Mouse (Mus musculus) stomach, embryonic 16.5 days (tissue): Measurements from ENCODE around the gene Rptor. TPM values are rescaled to one million over a fixed set of nuclear protein-coding genes. Genes with fewer than 3 reads are reported as not detected.

Experiments
- ATAC-seq: fragments of 200-750 bp; cut with Nextera tagmentation; 2 replicates; pipeline ENCODE4 v1.8.0; 2017; ENCODE audit warnings: moderate number of reproducible peaks, moderate TSS enrichment; ENCODE audit not compliant: insufficient read depth, low FRiP score
- H3K27ac ChIP-seq: fragments of 300-500 bp; sonication (generic); 2 replicates; pipeline ENCODE4 v1.5.1; 2014; ENCODE audit warnings: low read length
- H3K27me3 ChIP-seq: fragments of 300-500 bp; sonication (generic); 2 replicates; pipeline ENCODE4 v1.6.1; 2014; ENCODE audit warnings: low read length, control low read depth, mixed read lengths; ENCODE audit not compliant: control insufficient read depth, insufficient read depth
- H3K36me3 ChIP-seq: fragments of 300-500 bp; sonication (generic); 2 replicates; pipeline ENCODE4 v1.6.1; 2014; ENCODE audit warnings: low read length; ENCODE audit not compliant: control insufficient read depth, insufficient read depth
- H3K4me1 ChIP-seq: fragments of 300-500 bp; sonication (generic); 2 replicates; pipeline ENCODE4 v1.6.1; 2014; ENCODE audit warnings: low read length, control low read depth, mixed read lengths; ENCODE audit not compliant: control insufficient read depth, insufficient read depth
- H3K4me2 ChIP-seq: fragments of 300-500 bp; sonication (generic); 2 replicates; pipeline ENCODE4 v1.6.1; 2014; ENCODE audit warnings: low read depth, low read length, mixed read lengths
- H3K4me3 ChIP-seq: fragments of 300-500 bp; sonication (generic); replicated peaks from 2 replicates; pipeline ENCODE4 v1.5.1; 2014; ENCODE audit warnings: mild to moderate bottlenecking, low read length
- H3K9ac ChIP-seq: fragments of 300-500 bp; sonication (generic); 2 replicates; pipeline ENCODE4 v1.6.1; 2014; ENCODE audit warnings: low read length
- H3K9me3 ChIP-seq: fragments of 300-500 bp; sonication (generic); replicated peaks from 2 replicates; pipeline ENCODE4 v1.6.1; 2016; ENCODE audit warnings: low read length, control low read depth; ENCODE audit not compliant: control insufficient read depth
- WGBS: fragments of 180-500 bp; shearing (Covaris S2); extraction: QIAGEN DNeasy Blood & Tissue Kit; methylation state at CpG from one replicate; pipeline ENCODE4 v1.1.7; 2014; 5-methylcytosine and 5-hydroxymethylcytosine counted together
- polyA plus RNA-seq: library from polyadenylated mRNA; unstranded; fragments of >200 nt; fragmentation: Nextera tagmentation; extraction: Ambion mirVana; gene quantifications from 2 replicates; pipeline ENCODE4 v1.2.1, GENCODE M21; 2015

The Rptor gene
- polyA plus RNA-seq, 1 experiment from 2014 or later = 6.1 TPM

DNA sequence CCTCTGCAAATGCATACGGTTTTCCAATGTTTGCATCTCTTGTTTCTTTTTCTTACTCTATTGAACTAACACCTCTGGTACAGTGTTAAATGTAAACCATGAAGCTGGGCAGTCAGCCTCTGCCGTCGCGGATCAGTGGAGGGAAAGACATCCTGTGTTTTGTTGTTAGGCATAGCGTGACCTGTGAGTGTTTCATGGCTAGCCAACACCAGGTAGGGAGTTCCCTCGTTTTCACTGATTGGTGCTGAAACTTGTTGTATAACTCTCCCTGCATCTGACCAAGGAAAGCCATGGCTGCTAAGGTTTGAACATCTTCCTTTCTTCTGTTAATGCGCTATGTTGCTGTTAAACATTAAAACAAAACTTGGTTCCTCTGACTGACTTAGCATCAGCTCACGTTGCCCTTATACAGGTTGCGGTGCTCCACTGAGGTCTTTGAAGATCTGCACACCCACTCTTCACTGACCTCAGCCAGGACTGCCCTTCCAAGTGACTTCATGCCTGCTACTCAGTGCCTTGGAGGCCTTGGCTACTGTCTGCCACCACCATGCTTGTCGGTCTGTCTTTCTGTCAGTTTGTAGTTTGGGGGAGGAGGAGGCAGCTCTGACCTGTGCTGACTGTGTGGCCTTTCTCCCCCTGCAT is 189.3 kb downstream of the Rptor start:
- Histone ChIP-seq H3K4me3 (no peak overlapping the region), H3K4me2 (no peak overlapping the region), H3K9me3 (no peaks in the 10 kb centered on the region), H3K27ac (no peak overlapping the region), H3K27me3 (no peaks in the 10 kb centered on the region), H3K4me1 (0 out of 2 replicates have a peak, but pooled peaks cover 9% of the 10 kb centered on the region), H3K36me3 (no peaks in the 10 kb centered on the region), H3K9ac (no peak overlapping the region)
- WGBS = 64% methylated on average over 10 of the region's 10 CpGs
- ATAC-seq = no peak

DNA sequence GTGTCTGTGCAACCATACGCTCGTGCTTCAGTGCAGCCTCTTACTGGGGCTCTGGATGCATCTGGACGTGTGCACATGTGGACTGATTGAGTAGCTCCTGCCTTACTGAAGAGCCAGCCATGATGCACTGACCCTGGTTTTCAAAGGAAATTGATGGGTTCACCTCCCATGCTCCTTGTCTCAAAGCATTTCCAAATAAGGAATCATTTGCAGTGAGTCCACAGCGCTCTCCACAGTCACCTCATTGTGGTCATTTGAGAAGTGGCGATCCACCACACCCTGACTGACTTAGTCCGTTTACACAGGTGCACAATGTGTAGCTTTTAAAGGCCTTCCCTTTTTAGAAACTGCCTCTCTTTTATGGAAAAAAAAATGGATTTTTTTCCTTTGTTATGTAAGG is 190.7 kb downstream of the Rptor start:
- ATAC-seq = 0 out of 2 replicates have a peak, but pooled peaks have one; percentile 54
- 38% methylated on average over 6 of the region's 6 CpGs for WGBS

DNA sequence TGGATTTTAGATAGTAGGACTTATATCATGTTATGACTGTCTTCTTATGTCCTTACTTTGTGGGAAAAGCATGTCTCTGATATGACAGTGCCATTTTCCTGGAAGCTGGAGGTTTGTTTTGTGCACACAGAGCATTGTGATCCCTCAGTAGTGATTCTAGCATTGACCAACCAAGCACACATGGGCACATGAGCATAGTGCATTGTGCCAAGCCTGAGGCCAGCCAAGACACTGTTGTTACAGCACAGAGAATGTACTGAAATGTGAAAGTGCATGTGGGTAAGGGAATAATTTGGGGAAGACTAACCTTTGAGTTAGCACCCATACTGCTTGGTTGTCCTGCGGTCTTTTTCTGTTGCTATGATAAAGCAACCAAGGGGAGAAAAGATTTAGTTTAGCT is 191.3 kb downstream of the Rptor start:
- Histone ChIP-seq H3K27me3 (no peaks in the 10 kb centered on the region), H3K9me3 (no peaks in the 10 kb centered on the region), H3K27ac (no peak overlapping the region), H3K4me1 (0 out of 2 replicates have a peak, but pooled peaks cover 6% of the 10 kb centered on the region), H3K4me2 (no peak overlapping the region), H3K9ac (no peak overlapping the region), H3K36me3 (no peaks in the 10 kb centered on the region), H3K4me3 (no peak overlapping the region)
- ATAC-seq = no peak
- 100% methylated on average over 1 of the region's 1 CpGs for WGBS

More for the DNA sequence above, 190.7 kb downstream of the Rptor start:
- no peak overlapping the region for H3K27ac ChIP-seq
- H3K4me2 ChIP-seq = no peak overlapping the region
- no peak overlapping the region for H3K4me3 ChIP-seq
- no peaks in the 10 kb centered on the region for H3K36me3 ChIP-seq
- H3K27me3 ChIP-seq = no peaks in the 10 kb centered on the region
- H3K4me1 ChIP-seq = 0 out of 2 replicates have a peak, but pooled peaks cover 9% of the 10 kb centered on the region
- no peak overlapping the region for H3K9ac ChIP-seq
- H3K9me3 ChIP-seq = no peaks in the 10 kb centered on the region

DNA sequence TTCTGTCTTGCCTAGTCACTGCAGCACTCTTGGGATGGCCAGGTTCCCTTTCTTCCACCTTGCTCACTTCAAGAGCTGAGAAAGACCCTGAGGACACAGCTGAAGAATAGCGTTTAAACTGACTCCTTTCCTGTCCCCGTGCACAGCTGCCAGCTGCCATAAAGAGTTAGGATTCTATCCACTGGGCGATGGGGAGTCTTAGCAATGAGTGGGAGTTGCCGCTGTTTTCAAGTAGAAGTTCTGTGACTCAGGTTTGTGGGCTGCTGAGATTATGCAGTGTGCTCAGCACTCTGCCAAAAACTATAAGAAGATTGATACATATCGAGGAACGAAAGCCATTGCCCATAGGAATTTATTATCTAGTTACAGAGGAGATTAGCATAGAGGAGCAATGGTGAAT is 192.0 kb downstream of the Rptor start:
- Histone ChIP-seq H3K4me3 (no peak overlapping the region), H3K9ac (no peak overlapping the region), H3K4me2 (no peak overlapping the region), H3K27me3 (no peaks in the 10 kb centered on the region), H3K27ac (no peak overlapping the region), H3K9me3 (no peaks in the 10 kb centered on the region), H3K36me3 (no peaks in the 10 kb centered on the region), H3K4me1 (0 out of 2 replicates have a peak, but pooled peaks cover 6% of the 10 kb centered on the region)
- ATAC-seq = no peak
- WGBS = 65% methylated on average over 6 of the region's 6 CpGs

DNA sequence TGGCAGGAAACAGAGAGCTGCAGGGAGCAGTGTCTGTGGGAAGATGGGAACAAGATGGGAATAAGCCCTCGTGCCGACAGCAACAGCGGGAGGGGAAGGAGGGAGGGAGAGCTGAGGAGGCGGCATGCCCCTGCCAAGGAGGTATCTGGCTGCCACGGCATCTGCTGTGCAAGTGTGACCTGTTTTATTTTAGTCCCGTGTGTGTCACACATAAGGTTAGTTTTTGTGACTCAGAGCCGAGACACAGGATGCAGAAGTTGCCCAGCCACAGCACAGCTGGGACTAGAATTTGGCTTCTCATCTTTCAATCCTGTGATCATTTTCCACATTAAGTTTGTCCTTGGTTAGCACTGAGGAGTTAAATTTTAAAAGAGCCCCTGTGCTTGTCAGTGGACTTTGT is 193.7 kb downstream of the Rptor start:
- ATAC-seq = no peak
- H3K27ac ChIP-seq = no peak overlapping the region
- 51% methylated on average over 7 of the region's 7 CpGs for WGBS

DNA sequence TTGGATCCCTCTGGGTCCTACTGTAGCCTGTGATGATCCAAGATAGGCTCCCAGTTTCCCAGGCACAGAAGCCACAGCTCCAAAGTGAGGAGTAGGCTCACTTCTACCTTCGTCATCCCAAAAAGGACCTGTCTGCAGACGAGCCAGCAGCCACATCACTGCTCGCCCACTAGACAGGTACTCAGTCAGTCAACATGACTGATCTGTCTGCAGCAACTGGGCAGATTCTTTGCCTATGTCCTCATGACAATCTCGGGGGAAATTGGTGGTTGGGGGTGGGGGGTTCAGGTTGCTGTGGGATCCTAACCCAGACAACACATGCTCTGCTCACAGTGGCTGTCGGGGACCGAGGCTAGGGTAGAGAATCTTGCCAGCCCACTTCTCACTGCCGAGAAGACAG is 194.1 kb downstream of the Rptor start:
- ATAC-seq = no peak
- Histone ChIP-seq H3K4me1 (0 out of 2 replicates have a peak, but pooled peaks cover 8% of the 10 kb centered on the region), H3K4me3 (no peak overlapping the region), H3K9me3 (no peaks in the 10 kb centered on the region), H3K9ac (no peak overlapping the region), H3K27ac (no peak overlapping the region), H3K4me2 (no peak overlapping the region), H3K27me3 (no peaks in the 10 kb centered on the region), H3K36me3 (no peaks in the 10 kb centered on the region)
- WGBS = 74% methylated on average over 7 of the region's 7 CpGs

More for the DNA sequence above, 193.7 kb downstream of the Rptor start:
- H3K27me3 ChIP-seq = no peaks in the 10 kb centered on the region
- no peaks in the 10 kb centered on the region for H3K36me3 ChIP-seq
- H3K4me2 ChIP-seq = no peak overlapping the region
- no peak overlapping the region for H3K9ac ChIP-seq
- 0 out of 2 replicates have a peak, but pooled peaks cover 8% of the 10 kb centered on the region for H3K4me1 ChIP-seq
- no peaks in the 10 kb centered on the region for H3K9me3 ChIP-seq
- no peak overlapping the region for H3K4me3 ChIP-seq

DNA sequence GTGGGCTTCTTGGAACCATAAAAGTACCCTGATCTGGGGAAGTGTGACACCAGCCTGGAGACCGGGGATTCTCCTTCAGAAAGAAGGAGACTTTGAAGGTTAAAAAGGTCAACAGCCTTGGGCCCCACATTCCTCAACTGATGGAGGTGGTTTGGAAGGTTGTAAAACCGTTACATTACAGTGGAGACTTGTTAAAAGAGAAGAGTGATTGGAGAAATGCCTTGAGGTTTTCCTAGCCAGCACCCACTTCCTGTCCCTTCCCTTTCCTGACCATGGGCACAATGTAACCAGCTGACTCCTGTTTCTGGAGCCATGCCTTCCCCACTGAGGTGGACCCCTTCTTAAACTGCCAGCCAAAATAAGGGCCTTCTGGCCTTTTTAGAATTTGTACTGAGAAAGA is 196.8 kb downstream of the Rptor start:
- Histone ChIP-seq H3K4me1 (0 out of 2 replicates have a peak, but pooled peaks cover 4% of the 10 kb centered on the region), H3K27ac (no peak overlapping the region), H3K27me3 (no peaks in the 10 kb centered on the region), H3K4me2 (no peak overlapping the region), H3K9ac (no peak overlapping the region), H3K36me3 (no peaks in the 10 kb centered on the region), H3K4me3 (no peak overlapping the region), H3K9me3 (no peaks in the 10 kb centered on the region)
- no peak for ATAC-seq
- 58% methylated on average over 2 of the region's 2 CpGs for WGBS

DNA sequence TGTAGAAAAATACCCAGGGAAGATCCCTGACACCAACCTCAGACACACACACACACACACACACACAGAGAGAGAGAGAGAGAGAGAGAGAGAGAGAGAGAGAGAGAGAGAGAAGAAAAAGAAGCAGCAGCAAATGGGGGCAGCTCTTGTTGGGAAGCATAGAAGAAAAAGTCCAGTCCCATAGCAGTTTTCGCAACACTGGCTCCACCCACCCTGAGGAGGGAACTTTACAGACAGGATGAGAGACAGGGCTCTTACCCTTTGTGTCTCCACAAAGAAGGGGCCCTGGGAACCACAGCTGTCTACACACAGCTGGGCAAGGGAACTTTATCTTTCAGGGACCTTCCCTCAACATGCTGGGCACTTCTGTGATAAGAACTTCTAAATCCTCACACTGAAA is 199.2 kb downstream of the Rptor start:
- no peaks in the 10 kb centered on the region for H3K36me3 ChIP-seq
- no peak for ATAC-seq
- no peak overlapping the region for H3K4me3 ChIP-seq
- no peaks in the 10 kb centered on the region for H3K27me3 ChIP-seq
- WGBS = 35% methylated on average over 1 of the region's 1 CpGs
- 0 out of 2 replicates have a peak, but pooled peaks cover 2% of the 10 kb centered on the region for H3K4me1 ChIP-seq
- H3K9me3 ChIP-seq = no peaks in the 10 kb centered on the region
- peak overlapping the region; percentile 35; the same call in 1 of the 2 replicates for H3K27ac ChIP-seq
- H3K4me2 ChIP-seq = no peak overlapping the region
- H3K9ac ChIP-seq = 0 out of 2 replicates have a peak overlapping the region, but pooled peaks have one; percentile 18

DNA sequence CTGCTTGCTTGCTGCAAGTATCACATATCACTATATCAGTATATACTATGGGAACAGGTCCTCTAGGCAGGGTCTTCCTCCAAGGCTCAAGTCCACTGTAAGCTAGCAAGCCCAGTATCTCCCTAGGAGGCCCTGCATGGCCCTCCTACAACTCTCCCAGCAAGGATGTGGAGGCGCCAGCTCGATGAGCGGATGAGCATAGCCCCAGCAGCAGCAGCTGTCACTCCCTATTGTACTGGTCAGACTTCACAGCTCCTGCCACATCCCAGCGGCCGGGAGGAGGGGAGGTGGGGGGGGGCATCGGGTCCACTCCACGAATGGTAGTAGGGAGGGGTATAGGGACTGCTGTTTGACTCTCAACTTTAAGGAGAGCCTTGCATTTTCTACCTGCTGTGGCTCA is 200.2 kb downstream of the Rptor start:
- no peaks in the 10 kb centered on the region for H3K27me3 ChIP-seq
- H3K4me2 ChIP-seq = no peak overlapping the region
- H3K9me3 ChIP-seq = no peaks in the 10 kb centered on the region
- 69% methylated on average over 7 of the region's 7 CpGs for WGBS
- H3K9ac ChIP-seq = no peak overlapping the region
- no peak overlapping the region for H3K27ac ChIP-seq
- H3K4me3 ChIP-seq = no peak overlapping the region
- H3K4me1 ChIP-seq = 0 out of 2 replicates have a peak, but pooled peaks cover 2% of the 10 kb centered on the region
- ATAC-seq = no peak
- H3K36me3 ChIP-seq = no peaks in the 10 kb centered on the region
